Mouse (Mus musculus): Measurements from ENCODE around the gene Ogfr. TPM values are rescaled to one million over a fixed set of nuclear protein-coding genes. Genes with fewer than 3 reads are reported as not detected.

Ogfr gene
- 23.3 and 62.6 TPM in 2 replicates for polyA plus RNA-seq (2012; rRNA removed)

GRCm38 (mm10) chr2:180589123-180589831 is at the start of gene Ogfr:
Gene Ogfr, plus strand, starts transcription at chr2:180589245.
- whole genome bisulfite sequencing, result under 1% methylated on average over 64 of the region's 67 CpGs
- peaks cover 38% of the 10 kb centered on the region for H3K36me3 ChIP-seq (ENCODE audit: control insufficient read depth, insufficient read depth, low read length)

GRCm38 (mm10) chr2:180543675-180544074 is 45.4 kb upstream of the Ogfr start:
- no peak overlapping the region for H3K4me3 ChIP-seq (ENCODE audit: low read depth, low read length)
- 92% methylated on average over 2 of the region's 2 CpGs for WGBS
- H3K27ac ChIP-seq (ENCODE audit: insufficient read depth, low read depth, low read length), result no peak overlapping the region
- TF ChIP-seq CTCF (IDR thresholded peaks at IDR 0.05; ENCODE audit: extremely low read depth, insufficient read length, insufficient replicate concordance, low read depth, low read length) (no peak), POLR2A (IDR thresholded peaks at IDR 0.05; ENCODE audit: low read depth, low read length) (no peak)
- H3K27me3 ChIP-seq (ENCODE audit: control insufficient read depth, insufficient read depth, low read length), result no peaks in the 10 kb centered on the region
- no peaks in the 10 kb centered on the region for H3K36me3 ChIP-seq (ENCODE audit: control insufficient read depth, insufficient read depth, low read length)
- no peaks in the 10 kb centered on the region for H3K4me1 ChIP-seq (ENCODE audit: control insufficient read depth, insufficient read depth, insufficient read length, low read length)

More at GRCm38 (mm10) chr2:180589123-180589831, at the start of gene Ogfr:
- TF ChIP-seq POLR2A (IDR thresholded peaks at IDR 0.05; ENCODE audit: low read depth, low read length), result peak; percentile 59; the same call in 1 of the 2 replicates
- peak; percentile 22; the same call in 1 of the 2 replicates for TF ChIP-seq CTCF (IDR thresholded peaks at IDR 0.05; ENCODE audit: extremely low read depth, insufficient read length, insufficient replicate concordance, low read depth, low read length)
- H3K4me1 ChIP-seq (ENCODE audit: control insufficient read depth, insufficient read depth, insufficient read length, low read length), result peaks cover 10% of the 10 kb centered on the region; the same call in 1 of the 2 replicates
- H3K27ac ChIP-seq (ENCODE audit: insufficient read depth, low read depth, low read length), result peak within 1 kb of the TSS; percentile 61
- no peaks in the 10 kb centered on the region for H3K27me3 ChIP-seq (ENCODE audit: control insufficient read depth, insufficient read depth, low read length)
- peak within 1 kb of the TSS; percentile 70 for H3K4me3 ChIP-seq (ENCODE audit: low read depth, low read length)

- TF ChIP-seq CTCF (IDR thresholded peaks at IDR 0.05; ENCODE audit: extremely low read depth, insufficient read length, insufficient replicate concordance, low read depth, low read length) (no peak), POLR2A (IDR thresholded peaks at IDR 0.05; ENCODE audit: low read depth, low read length) (no peak)
- Histone ChIP-seq H3K4me1 (ENCODE audit: control insufficient read depth, insufficient read depth, insufficient read length, low read length) (no peaks in the 10 kb centered on the region), H3K4me3 (ENCODE audit: low read depth, low read length) (no peak overlapping the region), H3K27me3 (ENCODE audit: control insufficient read depth, insufficient read depth, low read length) (no peaks in the 10 kb centered on the region), H3K36me3 (ENCODE audit: control insufficient read depth, insufficient read depth, low read length) (no peaks in the 10 kb centered on the region), H3K27ac (ENCODE audit: insufficient read depth, low read depth, low read length) (no peak overlapping the region)
- WGBS, result 82% methylated on average over 18 of the region's 18 CpGs
Measured at GRCm38 (mm10) chr2:180545046-180545445, 44.0 kb upstream of the Ogfr start.

- H3K4me3 ChIP-seq (ENCODE audit: low read depth, low read length), result no peak overlapping the region
- 13% methylated on average over 8 of the region's 8 CpGs for WGBS
- no peaks in the 10 kb centered on the region for H3K27me3 ChIP-seq (ENCODE audit: control insufficient read depth, insufficient read depth, low read length)
- TF ChIP-seq CTCF (IDR thresholded peaks at IDR 0.05; ENCODE audit: extremely low read depth, insufficient read length, insufficient replicate concordance, low read depth, low read length) (no peak), POLR2A (IDR thresholded peaks at IDR 0.05; ENCODE audit: low read depth, low read length) (no peak)
- no peaks in the 10 kb centered on the region for H3K36me3 ChIP-seq (ENCODE audit: control insufficient read depth, insufficient read depth, low read length)
- H3K27ac ChIP-seq (ENCODE audit: insufficient read depth, low read depth, low read length), result no peak overlapping the region
- no peaks in the 10 kb centered on the region for H3K4me1 ChIP-seq (ENCODE audit: control insufficient read depth, insufficient read depth, insufficient read length, low read length)
Measured at GRCm38 (mm10) chr2:180547384-180548106, 41.5 kb upstream of the Ogfr start.

GRCm38 (mm10) chr2:180552340-180552739 is 36.7 kb upstream of the Ogfr start:
- Histone ChIP-seq H3K27ac (ENCODE audit: insufficient read depth, low read depth, low read length) (no peak overlapping the region), H3K4me3 (ENCODE audit: low read depth, low read length) (no peak overlapping the region), H3K36me3 (ENCODE audit: control insufficient read depth, insufficient read depth, low read length) (no peaks in the 10 kb centered on the region), H3K4me1 (ENCODE audit: control insufficient read depth, insufficient read depth, insufficient read length, low read length) (no peaks in the 10 kb centered on the region), H3K27me3 (ENCODE audit: control insufficient read depth, insufficient read depth, low read length) (no peaks in the 10 kb centered on the region)
- WGBS, result 56% methylated on average over 3 of the region's 3 CpGs
- TF ChIP-seq POLR2A (IDR thresholded peaks at IDR 0.05; ENCODE audit: low read depth, low read length) (no peak), CTCF (IDR thresholded peaks at IDR 0.05; ENCODE audit: extremely low read depth, insufficient read length, insufficient replicate concordance, low read depth, low read length) (no peak)

- Histone ChIP-seq H3K36me3 (ENCODE audit: control insufficient read depth, insufficient read depth, low read length) (no peaks in the 10 kb centered on the region), H3K27ac (ENCODE audit: insufficient read depth, low read depth, low read length) (no peak overlapping the region), H3K4me3 (ENCODE audit: low read depth, low read length) (no peak overlapping the region), H3K27me3 (ENCODE audit: control insufficient read depth, insufficient read depth, low read length) (no peaks in the 10 kb centered on the region), H3K4me1 (ENCODE audit: control insufficient read depth, insufficient read depth, insufficient read length, low read length) (no peaks in the 10 kb centered on the region)
- WGBS, result 61% methylated on average over 3 of the region's 3 CpGs
- TF ChIP-seq POLR2A (IDR thresholded peaks at IDR 0.05; ENCODE audit: low read depth, low read length) (no peak), CTCF (IDR thresholded peaks at IDR 0.05; ENCODE audit: extremely low read depth, insufficient read length, insufficient replicate concordance, low read depth, low read length) (no peak)
Measured at GRCm38 (mm10) chr2:180555219-180555618, 33.8 kb upstream of the Ogfr start.

- H3K36me3 ChIP-seq (ENCODE audit: control insufficient read depth, insufficient read depth, low read length), result no peaks in the 10 kb centered on the region
- no peaks in the 10 kb centered on the region for H3K27me3 ChIP-seq (ENCODE audit: control insufficient read depth, insufficient read depth, low read length)
- H3K27ac ChIP-seq (ENCODE audit: insufficient read depth, low read depth, low read length), result no peak overlapping the region
- no peak for TF ChIP-seq CTCF (IDR thresholded peaks at IDR 0.05; ENCODE audit: extremely low read depth, insufficient read length, insufficient replicate concordance, low read depth, low read length)
- no peak for TF ChIP-seq POLR2A (IDR thresholded peaks at IDR 0.05; ENCODE audit: low read depth, low read length)
- no peaks in the 10 kb centered on the region for H3K4me1 ChIP-seq (ENCODE audit: control insufficient read depth, insufficient read depth, insufficient read length, low read length)
- no peak overlapping the region for H3K4me3 ChIP-seq (ENCODE audit: low read depth, low read length)
- WGBS, result 59% methylated on average over 3 of the region's 3 CpGs
Measured at GRCm38 (mm10) chr2:180556470-180556869, 32.6 kb upstream of the Ogfr start.

Measured in small intestine, adult 2 months (tissue).